Mouse (Mus musculus) brain, embryonic 14.5 days (tissue): Measurements from ENCODE around the gene Ucp3. TPM values are rescaled to one million over a fixed set of nuclear protein-coding genes. Genes with fewer than 3 reads are reported as not detected.
"Not testable (repeated sequence)": the region's sequence is repeated elsewhere in the genome, so short reads cannot be mapped to it uniquely, and the experiment has no call there.

ENCODE experiments used
- DNase-seq: peaks from one replicate; pipeline ENCODE4 v3.0.0-alpha.2; 2011; ENCODE audit warnings: low read depth
- CTCF ChIP-seq: fragments of 200-500 bp; IDR thresholded peaks from 2 replicates; pipeline ENCODE4 v1.5.1; 2012; ENCODE audit warnings: inconsistent platforms, mild to moderate bottlenecking, moderate library complexity, borderline replicate concordance; ENCODE audit not compliant: insufficient read depth, insufficient read length; ENCODE audit errors: extremely low read depth
- POLR2A ChIP-seq: fragments of 200-500 bp; IDR thresholded peaks from 2 replicates; pipeline ENCODE4 v1.6.1; 2012; ENCODE audit warnings: mild to moderate bottlenecking, inconsistent platforms, borderline replicate concordance; ENCODE audit not compliant: poor library complexity, insufficient read depth, insufficient read length, severe bottlenecking; ENCODE audit errors: extremely low read depth
- polyA plus RNA-seq: library from polyadenylated mRNA; depleted of rRNA; stranded (reverse); fragments of >200 nt; gene quantifications from 2 replicates; pipeline ENCODE4 v1.2.3, GENCODE M21; 2012

The Ucp3 gene
- polyA plus RNA-seq, 1 experiment: not detected

DNA sequence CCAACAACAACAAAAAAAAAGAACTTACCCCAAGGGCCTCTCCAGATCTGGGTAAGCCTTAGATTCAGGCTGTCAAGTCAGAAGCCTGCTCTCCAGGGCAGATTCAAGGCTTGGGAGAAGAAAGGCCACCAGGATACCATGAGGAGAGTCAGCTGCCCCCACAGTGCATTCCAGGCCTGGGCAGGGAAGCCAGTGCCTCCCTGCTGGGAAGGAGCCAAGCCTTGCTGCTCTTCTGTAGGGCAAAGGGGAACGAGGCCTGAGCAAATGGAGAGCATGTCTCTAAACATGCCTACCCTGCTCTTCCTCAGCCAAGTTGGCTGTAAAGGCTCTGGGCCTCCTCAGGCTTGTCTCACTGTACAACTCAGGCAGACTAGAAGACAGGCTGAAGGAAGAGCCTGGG lies 1.9 kb downstream of the Ucp3 start:
- TF ChIP-seq CTCF (no peak), POLR2A (no peak)
- DNase-seq: no peak

DNA sequence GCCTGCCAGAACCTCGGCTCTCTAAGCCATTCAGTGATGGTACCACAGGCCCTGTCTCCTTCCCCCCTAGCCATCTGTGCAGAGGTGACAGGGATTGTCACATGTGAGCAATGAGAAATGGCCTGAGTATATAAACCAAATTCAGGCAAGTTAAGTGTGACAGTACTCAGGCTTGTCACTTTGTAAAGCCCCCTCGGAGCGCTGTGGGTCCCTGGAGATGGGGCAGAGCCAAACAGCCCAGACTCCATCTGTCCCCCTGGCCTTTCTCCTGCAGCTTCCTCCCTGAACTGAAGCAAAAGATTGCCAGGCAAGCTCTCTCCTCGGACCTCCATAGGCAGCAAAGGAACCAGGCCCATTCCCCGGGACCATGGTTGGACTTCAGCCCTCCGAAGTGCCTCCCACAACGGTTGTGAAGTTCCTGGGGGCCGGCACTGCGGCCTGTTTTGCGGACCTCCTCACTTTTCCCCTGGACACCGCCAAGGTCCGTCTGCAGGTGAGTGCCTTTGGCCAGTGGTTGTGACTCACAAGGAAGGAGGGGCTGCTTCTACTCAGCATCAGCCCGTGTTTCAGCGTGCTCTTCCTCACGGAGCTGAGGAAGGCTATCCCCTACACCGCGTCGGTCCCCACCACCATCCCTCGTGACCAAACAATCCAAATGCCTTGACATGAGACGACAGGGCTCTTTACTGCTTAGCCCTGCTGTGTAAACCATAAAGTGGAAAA lies 6.5 kb downstream of the Ucp3 start:
- DNase-seq: no peak
- TF ChIP-seq CTCF: no peak

DNA sequence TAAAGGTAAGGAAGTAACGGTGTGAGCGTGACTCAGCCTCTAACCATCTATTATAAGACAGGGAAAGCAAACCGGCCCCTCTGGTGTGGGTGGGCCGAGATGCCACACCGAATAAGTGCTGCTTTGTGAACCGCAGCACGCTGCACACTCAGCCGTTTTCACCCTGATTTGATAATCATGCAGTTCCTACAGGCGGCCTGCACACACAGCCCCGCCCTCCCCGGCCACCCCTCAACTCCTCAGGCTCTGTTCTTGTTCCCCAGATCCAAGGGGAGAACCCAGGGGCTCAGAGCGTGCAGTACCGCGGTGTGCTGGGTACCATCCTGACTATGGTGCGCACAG lies 7.0 kb downstream of the Ucp3 start:
- no peak for DNase-seq
- no peak for TF ChIP-seq POLR2A
- no peak for TF ChIP-seq CTCF

DNA sequence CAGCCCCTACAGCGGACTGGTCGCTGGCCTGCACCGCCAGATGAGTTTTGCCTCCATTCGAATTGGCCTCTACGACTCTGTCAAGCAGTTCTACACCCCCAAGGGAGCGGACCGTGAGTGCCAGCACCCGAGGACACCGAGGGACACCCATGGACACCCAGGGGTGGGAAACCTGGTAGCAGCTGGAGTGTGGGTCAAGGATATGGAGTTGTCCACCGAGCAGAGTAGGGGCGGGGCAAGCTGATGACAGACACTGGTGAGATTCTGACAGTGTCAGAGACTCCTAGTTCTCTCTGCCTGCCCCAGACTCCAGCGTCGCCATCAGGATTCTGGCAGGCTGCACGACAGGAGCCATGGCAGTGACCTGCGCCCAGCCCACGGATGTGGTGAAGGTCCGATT lies 7.4 kb downstream of the Ucp3 start:
- TF ChIP-seq CTCF (no peak), POLR2A (no peak)
- DNase-seq: no peak

DNA sequence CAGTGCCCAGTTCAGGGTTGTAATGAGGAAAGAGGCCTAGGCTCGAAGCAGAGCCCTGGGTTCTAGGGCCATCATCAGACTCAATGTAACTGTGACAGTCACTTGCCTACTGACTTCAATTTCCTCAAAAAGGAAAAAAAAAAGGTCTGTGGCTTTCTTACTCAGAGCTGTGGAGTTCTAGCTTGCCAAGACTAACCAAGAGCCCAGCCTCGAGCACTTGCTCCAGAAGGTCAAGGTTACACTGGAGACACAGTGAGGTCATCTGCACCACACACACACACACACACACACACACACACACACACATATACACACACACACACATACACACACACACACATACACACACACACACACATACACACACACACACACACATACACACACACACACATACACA lies 9.3 kb downstream of the Ucp3 start:
- DNase-seq: not testable (repeated sequence)

DNA sequence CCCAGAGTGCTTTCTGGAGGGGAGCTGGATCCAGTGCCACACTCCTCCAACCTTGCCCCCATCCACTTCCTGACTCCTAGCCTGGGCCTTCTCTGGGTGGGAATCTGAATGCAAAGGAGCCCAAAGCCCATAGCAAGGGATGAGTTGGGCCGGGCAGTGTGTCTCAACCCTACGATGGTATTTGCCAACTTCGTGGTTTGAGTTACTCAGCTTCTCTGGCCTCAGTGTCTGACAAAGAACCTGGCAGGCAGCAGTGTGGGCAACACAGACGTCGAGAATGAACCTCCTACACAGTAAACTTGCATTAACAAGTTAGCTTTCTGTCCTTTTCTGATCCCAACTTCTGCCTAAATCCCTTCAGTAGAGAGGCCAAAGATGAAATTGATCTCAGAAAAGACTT lies 11.7 kb downstream of the Ucp3 start:
- no peak for DNase-seq
- TF ChIP-seq CTCF (no peak), POLR2A (no peak)

DNA sequence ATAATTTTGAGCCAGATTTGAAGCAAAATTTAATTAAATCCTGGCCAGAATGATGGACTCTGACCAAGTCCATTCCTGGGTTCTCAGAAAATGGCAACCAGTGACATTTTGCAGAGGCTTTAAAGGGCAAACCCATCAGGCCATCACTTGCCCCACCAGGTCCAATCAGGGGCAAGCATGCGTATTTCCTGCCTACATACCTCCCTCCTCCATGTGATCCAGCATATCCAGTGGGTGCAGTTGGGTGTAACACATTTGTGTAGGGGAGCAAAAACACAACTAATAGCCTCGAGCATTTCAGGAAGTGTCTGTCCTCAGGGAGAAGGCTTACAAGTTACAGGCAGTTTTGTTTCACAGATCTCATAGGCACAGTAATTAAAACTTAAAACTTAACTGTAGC lies 14.5 kb downstream of the Ucp3 start:
- TF ChIP-seq CTCF: no peak
- TF ChIP-seq POLR2A: no peak
- DNase-seq: no peak

DNA sequence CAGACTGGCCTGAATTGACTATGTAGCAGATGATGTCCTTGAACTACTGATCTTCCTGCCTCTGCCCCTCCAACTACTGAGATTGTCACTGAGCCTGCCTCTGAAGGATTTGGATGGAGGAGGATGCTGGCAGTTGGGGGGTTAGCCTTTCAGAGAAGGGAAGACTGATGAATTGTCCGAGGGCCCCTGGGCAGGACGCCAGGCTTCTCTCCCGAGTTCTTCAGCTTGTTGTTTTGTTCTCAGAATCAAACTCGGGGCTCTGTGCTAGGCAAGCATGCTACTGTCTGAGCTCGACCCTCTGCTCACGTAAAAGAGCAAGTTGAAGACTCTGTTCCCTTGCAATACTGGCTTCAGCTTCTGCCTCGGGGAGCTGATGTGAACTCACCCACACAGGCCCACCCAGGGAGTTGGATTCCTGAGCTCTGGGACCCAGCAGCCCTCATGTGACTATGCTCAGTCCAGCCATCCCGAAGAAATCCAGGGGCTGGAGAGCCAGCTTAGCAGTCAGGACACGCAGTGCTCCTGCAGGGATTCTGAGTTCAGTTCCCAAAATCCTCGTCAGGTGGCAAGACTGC lies 15.8 kb downstream of the Ucp3 start:
- peak; percentile 84 for DNase-seq
- no peak for TF ChIP-seq POLR2A
- no peak for TF ChIP-seq CTCF

DNA sequence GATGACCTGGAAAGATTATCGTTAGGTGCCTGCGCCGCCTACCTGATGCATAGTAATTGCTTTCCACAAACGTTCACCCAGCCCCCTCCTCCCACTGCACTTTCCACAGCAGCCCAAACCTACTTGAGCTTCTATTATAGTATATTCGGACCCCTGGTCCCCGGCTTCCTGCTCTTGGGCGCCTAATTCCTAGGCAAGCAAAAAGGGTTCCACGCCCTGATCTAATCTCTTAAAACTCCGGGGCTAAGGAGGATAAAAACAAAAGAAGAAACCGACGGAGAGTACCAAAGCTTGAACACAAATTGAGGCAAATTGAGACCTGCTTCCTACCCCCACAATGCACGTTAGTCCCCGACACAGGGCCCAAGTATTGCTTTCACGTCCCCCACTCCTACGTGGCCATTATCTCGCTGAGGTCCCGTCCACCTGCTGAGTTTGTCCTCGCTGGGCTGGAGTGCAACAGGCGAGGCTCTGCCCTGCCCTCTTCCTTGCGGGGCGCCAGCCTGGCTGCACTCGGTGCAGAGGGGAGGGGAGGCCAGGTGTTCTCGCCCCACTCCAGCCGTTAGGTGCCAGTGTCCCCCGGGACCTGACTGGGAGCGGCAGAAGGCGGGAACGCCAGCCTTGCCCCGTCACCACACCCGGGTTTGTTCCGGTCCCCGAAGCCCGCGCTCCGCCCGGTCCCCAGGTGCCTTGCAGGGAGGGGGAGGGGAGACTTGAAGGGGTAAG lies 19.8 kb downstream of the Ucp3 start:
- no peak for DNase-seq
- TF ChIP-seq CTCF (no peak), POLR2A (no peak)

DNA sequence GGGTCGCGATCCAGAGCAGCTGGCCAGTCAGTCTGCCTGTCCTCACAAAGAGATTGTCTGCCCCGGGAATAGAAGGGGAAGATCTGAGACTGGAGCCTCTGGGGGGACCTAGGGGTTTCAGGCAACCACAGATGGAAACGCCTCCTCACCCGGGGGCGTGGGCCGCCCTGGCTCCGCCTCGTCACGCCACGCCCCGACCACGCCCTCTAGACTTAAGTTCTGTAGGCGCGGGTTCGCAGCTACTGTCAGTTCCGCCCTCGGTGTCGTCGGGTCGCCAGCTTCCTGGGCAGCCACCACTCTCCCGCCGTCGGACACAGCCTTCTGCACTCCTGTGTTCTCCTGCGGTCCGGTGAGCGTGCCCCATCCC lies 20.3 kb downstream of the Ucp3 start, which contains the start of gene Ucp2:
TSS of gene Ucp2 (plus strand) at position 221 of the 367 bp plus-strand sequence.
- no peak for TF ChIP-seq POLR2A
- DNase-seq: peak; percentile 77

DNA sequence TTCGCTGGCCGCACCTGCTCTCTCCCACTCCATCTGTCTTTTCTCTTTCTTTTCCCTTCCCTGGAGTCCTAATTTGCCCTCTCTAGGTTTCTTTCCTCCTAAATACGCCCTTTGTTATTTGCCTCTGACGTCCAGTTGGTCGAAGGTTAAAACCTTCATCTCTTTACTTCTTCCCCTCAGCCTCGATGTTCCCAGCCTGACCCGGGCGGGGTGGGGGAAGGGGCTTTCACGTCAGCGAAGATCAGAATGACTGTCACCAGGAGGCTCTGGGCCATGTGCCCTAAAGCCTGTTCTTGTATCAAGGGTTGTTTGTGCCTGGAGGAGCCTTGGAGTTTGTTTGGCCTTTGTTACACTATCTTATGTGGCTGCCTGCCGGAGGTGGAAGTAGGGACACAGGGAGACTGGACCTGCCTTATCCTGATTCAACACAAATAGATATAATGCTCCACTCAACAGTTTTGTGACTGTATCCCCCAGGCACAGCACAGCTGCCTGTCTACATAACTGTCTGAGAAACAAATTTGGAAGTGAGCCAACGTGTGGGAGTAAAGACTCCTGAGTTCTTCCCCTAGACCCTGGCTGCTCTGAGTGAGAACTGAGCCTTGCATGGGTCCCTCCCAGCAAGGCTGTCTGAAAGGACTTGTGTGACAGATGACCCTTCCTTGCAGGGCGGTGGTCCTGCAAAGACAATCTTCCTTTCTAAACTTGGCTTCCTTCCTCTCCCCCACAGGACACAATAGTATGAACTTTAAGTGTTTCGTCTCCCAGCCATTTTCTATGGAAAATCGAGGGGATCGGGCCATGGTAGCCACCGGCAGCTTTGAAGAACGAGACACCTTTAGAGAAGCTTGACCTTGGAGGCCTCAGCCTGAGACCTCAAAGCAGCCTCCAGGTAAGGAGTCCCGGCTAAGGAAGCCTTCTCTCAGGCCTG lies 21.0 kb downstream of the Ucp3 start:
- DNase-seq: peak; percentile 72
- TF ChIP-seq POLR2A: no peak
- no peak for TF ChIP-seq CTCF
